In genomic region chr12:107754885-107755284, GRCm38 (mm10) we compare ENCODE assay signal across 29 mouse cellular contexts.
DNase-seq lines count a peak whose midpoint lies in the region; ATAC-seq and TF ChIP-seq lines count a peak whose summit lies in the region.
"Had no signal": no experiment of that assay in that cellular context is flagged by ENCODE, and none has a peak within 500 bp of the region (broad histone marks: within the 10 kb centered on the region; RNA-seq: fewer than 3 reads in every experiment).

No protein-coding gene starts in this region.

- H3K9ac ChIP-seq in intestine, embryonic 14.5 days (ENCODE audit: low read length), result no peak overlapping the region
- no peak overlapping the region for H3K9ac ChIP-seq in limb, embryonic 15.5 days
- H3K9ac ChIP-seq in midbrain, postnatal 0 days (replicated peaks; ENCODE audit: low read length, poor library complexity, severe bottlenecking), result no peak overlapping the region
- H3K9ac ChIP-seq: embryonic facial prominence, embryonic 13.5 days; forebrain, embryonic 12.5 days; forebrain, postnatal 0 days; hindbrain, embryonic 12.5 days; kidney, embryonic 15.5 days; liver, embryonic 14.5 days; neural tube, embryonic 13.5 days had no signal

- WGBS in intestine, embryonic 14.5 days, result 71% methylated on average over 8 of the region's 8 CpGs
- WGBS in limb, embryonic 15.5 days, result 82% methylated on average over 8 of the region's 8 CpGs
- 88% methylated on average over 8 of the region's 8 CpGs for WGBS in midbrain, postnatal 0 days

- no peak overlapping the region for H3K4me2 ChIP-seq in intestine, embryonic 14.5 days (ENCODE audit: low read length)
- no peak overlapping the region for H3K4me2 ChIP-seq in limb, embryonic 15.5 days
- no peak overlapping the region for H3K4me2 ChIP-seq in midbrain, postnatal 0 days (ENCODE audit: low read depth, low read length, poor library complexity, severe bottlenecking)
- H3K4me2 ChIP-seq: embryonic facial prominence, embryonic 13.5 days; forebrain, embryonic 12.5 days; hindbrain, embryonic 12.5 days; kidney, embryonic 15.5 days; midbrain, embryonic 11.5 days; neural tube, embryonic 13.5 days had no signal

- H3K9me3 ChIP-seq in megakaryocyte, embryonic 14.5 days, result peaks cover 74% of the 10 kb centered on the region
- no peaks in the 10 kb centered on the region for H3K9me3 ChIP-seq in intestine, embryonic 14.5 days (ENCODE audit: control insufficient read depth, low read length)
- H3K9me3 ChIP-seq in limb, embryonic 15.5 days, result no peaks in the 10 kb centered on the region
- H3K9me3 ChIP-seq in midbrain, postnatal 0 days (ENCODE audit: low read length), result no peaks in the 10 kb centered on the region
- H3K9me3 ChIP-seq: embryonic facial prominence, embryonic 13.5 days; forebrain, embryonic 12.5 days; hindbrain, embryonic 12.5 days; kidney, embryonic 15.5 days; neural tube, embryonic 13.5 days had no signal

- peak overlapping the region; percentile 57 for H3K4me3 ChIP-seq in megakaryocyte, embryonic 14.5 days (replicated peaks)
- no peak overlapping the region for H3K4me3 ChIP-seq in intestine, embryonic 14.5 days (ENCODE audit: low read depth, low read length)
- H3K4me3 ChIP-seq in limb, embryonic 15.5 days, result no peak overlapping the region
- H3K4me3 ChIP-seq in midbrain, postnatal 0 days (ENCODE audit: low read depth, low read length), result no peak overlapping the region
- H3K4me3 ChIP-seq: embryonic facial prominence, embryonic 13.5 days; forebrain, embryonic 12.5 days; hindbrain, embryonic 12.5 days; kidney, embryonic 15.5 days; neural tube, embryonic 13.5 days had no signal

- DNase-seq in intestine, embryonic 14.5 days (ENCODE audit: low spot score), result no peak
- no peak for DNase-seq in adrenal gland, postnatal 10 days
- no peak for DNase-seq in midbrain, postnatal 0 days (ENCODE audit: low spot score)
- no peak for DNase-seq in embryo, embryonic 11 days
- DNase-seq: adrenal gland, adult 2 months; cerebellum, adult 8-10 months; cerebellum, postnatal 25 days; forebrain, postnatal 0 days; gastrocnemius, postnatal 10 days; kidney, adult 18-20 months; layer of hippocampus, postnatal 36 days; left cerebral cortex, postnatal 4 days; liver; lung, postnatal 10 days; thymus, adult 18-20 months; thymus, postnatal 25 days had no signal

- H3K27ac ChIP-seq in intestine, embryonic 14.5 days (ENCODE audit: low read depth), result no peak overlapping the region
- H3K27ac ChIP-seq in limb, embryonic 15.5 days, result peak overlapping the region; percentile 59
- no peak overlapping the region for H3K27ac ChIP-seq in midbrain, postnatal 0 days (ENCODE audit: low read depth, low read length)
- H3K27ac ChIP-seq: embryonic facial prominence, embryonic 13.5 days; forebrain, embryonic 12.5 days; hindbrain, embryonic 12.5 days; hindbrain, postnatal 0 days; kidney, embryonic 15.5 days; liver, embryonic 14.5 days; neural tube, embryonic 13.5 days had no signal

- no peaks in the 10 kb centered on the region for H3K27me3 ChIP-seq in megakaryocyte, embryonic 14.5 days (replicated peaks)
- no peaks in the 10 kb centered on the region for H3K27me3 ChIP-seq in intestine, embryonic 14.5 days (replicated peaks; ENCODE audit: control insufficient read depth, insufficient read depth, low read length)
- no peaks in the 10 kb centered on the region for H3K27me3 ChIP-seq in limb, embryonic 15.5 days
- 0 out of 2 replicates have a peak, but pooled peaks cover 3% of the 10 kb centered on the region for H3K27me3 ChIP-seq in midbrain, postnatal 0 days (ENCODE audit: insufficient read depth, low read length)
- H3K27me3 ChIP-seq: CH12.LX; embryonic facial prominence, embryonic 13.5 days; kidney, embryonic 15.5 days; neural tube, embryonic 13.5 days had no signal

- H3K36me3 ChIP-seq in megakaryocyte, embryonic 14.5 days (replicated peaks; ENCODE audit: low read length), result no peaks in the 10 kb centered on the region
- H3K36me3 ChIP-seq in intestine, embryonic 14.5 days (ENCODE audit: control insufficient read depth, insufficient read depth, low read length), result no peaks in the 10 kb centered on the region
- no peaks in the 10 kb centered on the region for H3K36me3 ChIP-seq in limb, embryonic 15.5 days
- H3K36me3 ChIP-seq in midbrain, postnatal 0 days (ENCODE audit: insufficient read depth, low read length), result no peaks in the 10 kb centered on the region
- H3K36me3 ChIP-seq: embryonic facial prominence, embryonic 13.5 days; forebrain, embryonic 12.5 days; hindbrain, embryonic 12.5 days; kidney, embryonic 15.5 days; neural tube, embryonic 13.5 days had no signal

- H3K4me1 ChIP-seq in megakaryocyte, embryonic 14.5 days, result no peaks in the 10 kb centered on the region
- H3K4me1 ChIP-seq in intestine, embryonic 14.5 days (replicated peaks; ENCODE audit: control insufficient read depth, insufficient read depth, low read length), result peaks cover 25% of the 10 kb centered on the region
- peaks cover 34% of the 10 kb centered on the region for H3K4me1 ChIP-seq in limb, embryonic 15.5 days
- H3K4me1 ChIP-seq in midbrain, postnatal 0 days (ENCODE audit: insufficient read depth, low read length), result 0 out of 2 replicates have a peak, but pooled peaks cover 3% of the 10 kb centered on the region

- ATAC-seq in megakaryocyte, adult 5-6 weeks (ENCODE audit: poor library complexity, severe bottlenecking), result no peak
- peak; percentile 44; the same call in 1 of the 2 replicates for ATAC-seq in intestine, embryonic 14.5 days (replicated peaks; ENCODE audit: low FRiP score, low TSS enrichment, low read depth)
- ATAC-seq in limb, embryonic 15.5 days (ENCODE audit: insufficient number of reproducible peaks, low FRiP score, low TSS enrichment, low read depth), result no peak
- ATAC-seq in midbrain, postnatal 0 days (ENCODE audit: low FRiP score), result no peak
- ATAC-seq: activated CD4-positive, CD25-positive, alpha-beta regulatory T cell, adult 4 months; forebrain, postnatal 0 days; hindbrain, postnatal 0 days had no signal

- no peak for TF ChIP-seq CTCF in midbrain, postnatal 0 days (IDR thresholded peaks at IDR 0.05)
